Mouse (Mus musculus): Measurements from ENCODE around the gene Hectd4. TPM values are rescaled to one million over a fixed set of nuclear protein-coding genes. Genes with fewer than 3 reads are reported as not detected.

The Hectd4 gene
- total and polyA plus RNA-seq, 3 experiments = 2.1 to 7.8 (median 6.0) TPM

- no peaks in the 10 kb centered on the region for H3K79me2 ChIP-seq (replicated peaks; ENCODE audit: control insufficient read depth, extremely low read depth, insufficient read depth, poor library complexity, severe bottlenecking)
- peaks cover 87 to 98% of the 10 kb centered on the region in 2 experiments for H3K36me3 ChIP-seq (replicated peaks in 1 of 2; ENCODE audit: control insufficient read depth in 1 of 2, insufficient read depth in 1 of 2, low read length in 1 of 2)
- H3K9ac ChIP-seq (ENCODE audit: insufficient read depth, low read depth) = no peak overlapping the region
- H3K4me1 ChIP-seq (ENCODE audit: control insufficient read depth in 1 of 2, insufficient read depth in 2 of 2) = no peaks in the 10 kb centered on the region
- no peak overlapping the region for H3K4me2 ChIP-seq (ENCODE audit: insufficient read depth, low read depth, poor library complexity, severe bottlenecking)
- H3K4me3 ChIP-seq (replicated peaks in 1 of 3; ENCODE audit: low read depth in 2 of 3, low read length in 2 of 3, poor library complexity in 1 of 3) = no peak overlapping the region
- in situ Hi-C loops (cut with MboI; ENCODE audit: low pct_ligation_motif_present, low pct_unique_long_range_greater_than_20kb, low sequenced_read_pairs) = no loop called here
- no peaks in the 10 kb centered on the region for H3K27me3 ChIP-seq (replicated peaks)
- DNase-seq (ENCODE audit: extremely low read depth) = no peak
- TF ChIP-seq GABPA (IDR thresholded peaks at IDR 0.05; ENCODE audit: insufficient replicate concordance, low read depth, low read length) (no peak), POLR2AphosphoS2 (IDR thresholded peaks at IDR 0.05; ENCODE audit: low read depth, low read length) (no peak), ZNF384 (IDR thresholded peaks at IDR 0.05; ENCODE audit: low read depth, low read length) (no peak)
- H3K9me3 ChIP-seq (replicated peaks; ENCODE audit: low read length) = no peaks in the 10 kb centered on the region
- H3K27ac ChIP-seq (ENCODE audit: insufficient read depth, low read depth) = no peak overlapping the region
- dilution Hi-C loops (cut with MboI; ENCODE audit: extremely low pct_ligation_motif_present, extremely low pct_unique_long_range_greater_than_20kb, low sequenced_read_pairs) = no loop called here
Measured at GRCm38 (mm10) chr5:121359229-121359628, 139.2 kb downstream of the Hectd4 start.

GRCm38 (mm10) chr5:121361696-121362095 is 141.7 kb downstream of the Hectd4 start:
- H3K4me1 ChIP-seq (ENCODE audit: control insufficient read depth in 1 of 2, insufficient read depth in 2 of 2) = no peaks in the 10 kb centered on the region
- no peaks in the 10 kb centered on the region for H3K27me3 ChIP-seq (replicated peaks)
- no peak overlapping the region for H3K27ac ChIP-seq (ENCODE audit: insufficient read depth, low read depth)
- H3K4me2 ChIP-seq (ENCODE audit: insufficient read depth, low read depth, poor library complexity, severe bottlenecking) = no peak overlapping the region
- no peaks in the 10 kb centered on the region for H3K9me3 ChIP-seq (replicated peaks; ENCODE audit: low read length)
- H3K9ac ChIP-seq (ENCODE audit: insufficient read depth, low read depth) = no peak overlapping the region
- H3K79me2 ChIP-seq (replicated peaks; ENCODE audit: control insufficient read depth, extremely low read depth, insufficient read depth, poor library complexity, severe bottlenecking) = no peaks in the 10 kb centered on the region
- peaks cover 89 to 98% of the 10 kb centered on the region in 2 experiments for H3K36me3 ChIP-seq (replicated peaks in 1 of 2; ENCODE audit: control insufficient read depth in 1 of 2, insufficient read depth in 1 of 2, low read length in 1 of 2)
- DNase-seq (ENCODE audit: extremely low read depth) = no peak
- in situ Hi-C loops (cut with MboI; ENCODE audit: low pct_ligation_motif_present, low pct_unique_long_range_greater_than_20kb, low sequenced_read_pairs) = no loop called here
- TF ChIP-seq BHLHE40 (IDR thresholded peaks at IDR 0.05; ENCODE audit: low read depth, low read length) = no peak
- TF ChIP-seq MEF2A (IDR thresholded peaks at IDR 0.05; ENCODE audit: borderline replicate concordance, low read depth, low read length) = no peak
- TF ChIP-seq POLR2A (IDR thresholded peaks at IDR 0.05; ENCODE audit: low read depth, low read length) = no peak
- no peak for TF ChIP-seq GABPA (IDR thresholded peaks at IDR 0.05; ENCODE audit: insufficient replicate concordance, low read depth, low read length)
- TF ChIP-seq SIN3A (IDR thresholded peaks at IDR 0.05; ENCODE audit: low read length) = no peak
- TF ChIP-seq MAZ (IDR thresholded peaks at IDR 0.05; ENCODE audit: low read depth, low read length) = no peak
- TF ChIP-seq EP300 (IDR thresholded peaks at IDR 0.05; ENCODE audit: low read length) = no peak
- TF ChIP-seq POLR2AphosphoS2 (IDR thresholded peaks at IDR 0.05; ENCODE audit: low read depth, low read length) = no peak
- no peak for TF ChIP-seq NELFE (IDR thresholded peaks at IDR 0.05; ENCODE audit: low read depth, low read length)
- TF ChIP-seq ZMIZ1 (IDR thresholded peaks at IDR 0.05; ENCODE audit: low read depth, low read length) = no peak
- TF ChIP-seq RCOR1 (conservative IDR thresholded peaks at IDR 0.05; ENCODE audit: low read depth, low read length) = no peak
- no peak for TF ChIP-seq RAD21 (IDR thresholded peaks at IDR 0.05; ENCODE audit: low read depth, low read length)
- no peak for TF ChIP-seq MXI1 (IDR thresholded peaks at IDR 0.05; ENCODE audit: low read depth, low read length)
- no peak for TF ChIP-seq USF1 (IDR thresholded peaks at IDR 0.05; ENCODE audit: low read depth, low read length)
- TF ChIP-seq JUND (conservative IDR thresholded peaks at IDR 0.05; ENCODE audit: low read depth, low read length) = no peak
- no peak for TF ChIP-seq HCFC1 (IDR thresholded peaks at IDR 0.05; ENCODE audit: low read depth, low read length)
- no peak for TF ChIP-seq KAT2A (IDR thresholded peaks at IDR 0.05; ENCODE audit: insufficient replicate concordance, low read length)
- TF ChIP-seq CHD1 (IDR thresholded peaks at IDR 0.05; ENCODE audit: low read depth, low read length) = no peak
- H3K4me3 ChIP-seq (replicated peaks in 1 of 3; ENCODE audit: low read depth in 2 of 3, low read length in 2 of 3, poor library complexity in 1 of 3) = no peak overlapping the region
- dilution Hi-C loops (cut with MboI; ENCODE audit: extremely low pct_ligation_motif_present, extremely low pct_unique_long_range_greater_than_20kb, low sequenced_read_pairs) = no loop called here
